Mouse (Mus musculus) mesoderm, embryonic 11.5 days (tissue): Measurements from ENCODE around the gene Gab1.

Experiments used
- DNase-seq: peaks from one replicate; pipeline ENCODE4 v3.0.0-alpha.2; 2012; ENCODE audit warnings: low read depth, low spot score

Gene Gab1

DNA sequence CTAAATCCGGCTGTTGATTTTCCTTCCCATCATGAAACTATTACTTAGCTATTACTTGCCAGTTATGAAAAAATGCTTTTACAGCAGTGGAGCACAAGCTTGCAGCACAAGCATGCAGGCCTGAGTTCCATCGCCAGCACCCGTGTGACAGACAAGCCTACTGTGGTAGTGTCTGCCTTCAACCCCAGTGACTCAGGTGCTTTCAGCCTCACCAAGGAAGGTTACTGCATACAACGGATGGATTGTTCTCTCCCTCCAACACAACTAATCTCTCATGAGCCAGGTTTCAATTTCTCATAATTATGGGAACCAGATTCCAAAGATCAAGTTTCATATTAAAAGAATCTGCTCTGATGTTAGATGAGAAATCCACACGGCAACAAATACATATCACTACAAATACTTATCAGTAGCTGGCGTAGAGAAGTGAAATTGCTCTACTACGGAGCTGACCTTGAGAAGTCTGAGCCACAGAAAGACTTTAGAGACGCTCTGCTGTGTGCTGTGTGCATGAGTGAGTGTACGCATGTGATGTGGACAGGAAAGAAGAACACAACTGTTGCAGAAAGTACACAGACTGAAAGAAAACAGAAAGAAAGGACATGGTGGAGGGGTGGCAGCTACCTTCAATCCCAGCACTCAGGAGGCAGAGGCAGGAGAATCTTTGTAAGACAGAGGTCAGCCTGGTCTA, 36.4 kb downstream of the Gab1 start:
- no peak for DNase-seq

- no peak for DNase-seq
Measured at GRCm38 (mm10) chr8:80842514-80842913, 37.8 kb downstream of the Gab1 start.

DNA sequence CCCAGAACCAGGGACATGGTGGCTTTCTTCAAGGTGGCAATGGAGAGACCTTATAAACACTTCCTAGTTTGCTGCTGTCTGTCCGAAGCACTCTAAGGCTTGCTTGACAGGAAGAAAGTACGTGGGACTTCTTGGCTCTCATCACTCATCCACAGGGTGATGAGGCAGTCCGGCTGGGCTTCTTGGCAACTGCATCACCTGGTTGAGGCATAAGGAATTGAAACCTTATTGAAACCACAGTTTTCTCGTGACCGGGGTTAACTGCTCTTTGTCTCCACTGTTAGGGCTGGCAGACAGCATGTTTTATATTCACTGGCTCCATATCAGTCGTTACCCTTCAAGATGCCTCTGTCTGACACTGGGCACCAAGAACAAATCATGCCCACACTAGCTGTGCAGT, 40.2 kb downstream of the Gab1 start:
- no peak for DNase-seq

GRCm38 (mm10) chr8:80838199-80838598, 42.1 kb downstream of the Gab1 start:
- DNase-seq: no peak

GRCm38 (mm10) chr8:80835401-80835800, 44.9 kb downstream of the Gab1 start:
- no peak for DNase-seq

GRCm38 (mm10) chr8:80834443-80834842, 45.9 kb downstream of the Gab1 start:
- DNase-seq: no peak

DNA sequence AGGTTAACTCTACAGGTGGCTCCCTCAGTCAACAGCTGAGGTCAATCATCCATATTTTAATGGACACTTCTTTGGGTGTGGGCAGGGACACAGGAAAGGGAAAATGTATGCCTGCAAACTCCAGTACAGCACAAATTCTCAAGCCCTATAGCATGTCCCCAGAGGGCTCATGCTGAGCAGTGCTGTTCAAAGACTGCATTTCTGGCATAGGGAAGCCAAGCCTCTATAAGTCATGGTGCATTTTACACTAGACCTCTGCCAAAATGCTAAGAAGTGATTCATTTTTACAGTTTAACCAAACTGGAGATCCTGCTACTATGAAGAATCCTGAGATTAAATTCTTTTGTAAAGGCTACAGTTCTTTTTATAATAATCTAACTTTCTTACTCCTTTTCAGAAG, 47.8 kb downstream of the Gab1 start:
- DNase-seq: no peak

- no peak for DNase-seq
Measured at GRCm38 (mm10) chr8:80831876-80832524, 48.3 kb downstream of the Gab1 start.

DNA sequence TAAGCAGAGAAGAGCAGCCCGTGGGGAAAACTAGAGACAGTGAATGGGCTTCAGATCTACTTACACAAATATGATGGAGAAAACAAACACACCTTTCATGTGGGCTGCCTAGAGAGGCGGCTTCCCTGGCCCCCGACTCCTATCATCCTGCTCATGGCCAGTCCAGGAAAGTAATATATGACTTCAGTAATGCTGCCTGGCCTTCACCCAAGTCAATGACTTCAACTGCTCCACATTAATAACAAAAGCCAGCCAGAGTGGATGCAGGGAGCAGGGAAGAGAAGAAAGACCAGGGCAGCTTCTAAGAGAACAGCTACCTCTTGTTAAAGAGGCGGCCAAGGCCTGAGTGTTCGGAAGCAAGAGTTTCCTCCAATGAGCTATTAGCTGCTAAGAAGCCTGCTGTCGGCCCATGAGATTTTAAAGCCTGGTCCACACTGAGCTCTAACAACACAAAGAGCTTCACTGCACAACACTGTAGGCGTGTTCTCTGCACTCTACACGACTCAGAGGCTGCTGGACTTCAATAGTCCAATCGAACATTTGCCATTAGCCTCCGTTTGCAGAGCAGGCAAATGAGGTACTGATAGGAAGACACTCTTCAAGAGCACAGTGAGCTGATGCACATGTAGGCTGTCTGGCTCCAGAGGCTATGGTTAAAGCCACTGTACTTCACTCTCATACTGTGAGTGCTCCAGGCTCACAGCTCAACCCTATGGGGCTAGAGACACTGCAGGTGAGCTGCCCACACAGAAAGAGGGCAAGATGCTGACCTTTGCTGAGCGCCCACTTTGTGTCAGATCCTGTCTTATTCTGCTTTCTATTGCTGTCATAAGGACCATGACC, 49.4 kb downstream of the Gab1 start:
- no peak for DNase-seq

GRCm38 (mm10) chr8:80830141-80830540, 50.2 kb downstream of the Gab1 start:
- DNase-seq: no peak

DNA sequence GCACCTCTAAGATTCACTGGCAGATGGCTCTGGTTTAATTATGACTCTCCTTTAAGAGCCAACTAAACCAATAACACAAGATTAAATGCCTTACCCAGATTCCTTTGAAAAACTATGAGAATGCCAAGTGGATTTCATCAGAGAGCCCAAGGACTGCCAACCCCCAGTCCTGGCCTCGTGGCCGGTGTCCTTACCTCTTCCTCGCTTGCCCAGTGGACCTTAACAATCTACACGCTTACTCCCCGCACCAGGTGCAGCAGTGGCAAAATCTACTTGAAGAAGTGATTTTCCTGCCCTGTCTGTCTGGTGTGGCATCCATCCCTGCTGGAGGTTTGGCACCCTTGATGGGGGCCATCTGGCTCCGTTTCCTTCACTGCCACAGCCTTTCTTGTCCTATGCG, 53.3 kb downstream of the Gab1 start:
- no peak for DNase-seq

GRCm38 (mm10) chr8:80825136-80825535, 55.2 kb downstream of the Gab1 start:
- DNase-seq: no peak

- no peak for DNase-seq
Measured at GRCm38 (mm10) chr8:80824426-80824825, 55.9 kb downstream of the Gab1 start.

- no peak for DNase-seq
Measured at GRCm38 (mm10) chr8:80823250-80823649, 57.1 kb downstream of the Gab1 start.

GRCm38 (mm10) chr8:80821367-80822225, 58.7 kb downstream of the Gab1 start:
- DNase-seq: no peak

DNA sequence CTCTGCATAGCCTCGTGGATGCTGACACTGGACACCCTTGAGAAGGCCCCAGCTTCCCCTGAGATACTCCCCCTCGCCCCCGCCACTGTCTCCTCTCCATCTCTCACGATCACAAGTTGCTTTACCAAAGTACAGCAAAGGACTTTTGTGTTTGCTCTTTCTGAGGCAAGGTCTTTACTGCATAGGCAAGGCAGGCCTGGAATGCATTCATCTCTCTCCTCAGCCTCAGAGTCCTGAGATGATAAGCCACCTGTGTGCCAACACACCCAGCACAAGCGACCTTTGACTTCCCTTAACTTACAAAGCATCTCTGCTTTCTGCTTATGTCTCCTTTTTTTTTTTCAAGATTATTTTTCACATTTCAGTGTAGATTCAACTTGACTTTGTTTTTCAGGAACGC, 61.3 kb downstream of the Gab1 start:
- no peak for DNase-seq

GRCm38 (mm10) chr8:80817065-80817464, 63.3 kb downstream of the Gab1 start:
- no peak for DNase-seq

- DNase-seq: no peak
Measured at GRCm38 (mm10) chr8:80815179-80815578, 65.1 kb downstream of the Gab1 start.

GRCm38 (mm10) chr8:80814087-80814791, 66.1 kb downstream of the Gab1 start:
- peak; percentile 53 for DNase-seq

DNA sequence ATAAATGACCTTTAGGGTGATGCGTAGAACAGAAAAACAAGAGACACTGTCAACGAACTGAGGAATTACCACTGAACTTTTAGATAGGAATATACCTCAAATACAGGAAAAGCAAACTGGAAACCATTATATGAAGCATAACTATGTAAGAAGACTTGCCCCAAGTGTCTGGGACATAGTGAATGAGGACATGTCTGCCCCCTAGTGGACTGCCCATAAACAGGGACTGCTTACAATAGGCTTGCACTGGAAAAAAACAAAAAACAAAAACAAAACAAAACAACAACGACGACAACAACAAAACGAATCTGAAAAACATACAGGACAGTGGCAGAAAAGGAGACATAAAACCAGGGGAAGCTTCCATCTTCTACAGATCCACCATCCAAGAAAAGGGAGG, 66.9 kb downstream of the Gab1 start:
- no peak for DNase-seq

GRCm38 (mm10) chr8:80811591-80811991, 68.7 kb downstream of the Gab1 start:
- no peak for DNase-seq
